Mouse (Mus musculus): ENCODE data around the gene Tmem209. TPM values are rescaled to one million over a fixed set of nuclear protein-coding genes. Genes with fewer than 3 reads are reported as not detected.
A peak's percentile ranks its signal among the peaks of the same experiment; 100 is the strongest.

The Tmem209 gene
- polyA plus RNA-seq, 1 experiment, result 45.9 TPM

DNA sequence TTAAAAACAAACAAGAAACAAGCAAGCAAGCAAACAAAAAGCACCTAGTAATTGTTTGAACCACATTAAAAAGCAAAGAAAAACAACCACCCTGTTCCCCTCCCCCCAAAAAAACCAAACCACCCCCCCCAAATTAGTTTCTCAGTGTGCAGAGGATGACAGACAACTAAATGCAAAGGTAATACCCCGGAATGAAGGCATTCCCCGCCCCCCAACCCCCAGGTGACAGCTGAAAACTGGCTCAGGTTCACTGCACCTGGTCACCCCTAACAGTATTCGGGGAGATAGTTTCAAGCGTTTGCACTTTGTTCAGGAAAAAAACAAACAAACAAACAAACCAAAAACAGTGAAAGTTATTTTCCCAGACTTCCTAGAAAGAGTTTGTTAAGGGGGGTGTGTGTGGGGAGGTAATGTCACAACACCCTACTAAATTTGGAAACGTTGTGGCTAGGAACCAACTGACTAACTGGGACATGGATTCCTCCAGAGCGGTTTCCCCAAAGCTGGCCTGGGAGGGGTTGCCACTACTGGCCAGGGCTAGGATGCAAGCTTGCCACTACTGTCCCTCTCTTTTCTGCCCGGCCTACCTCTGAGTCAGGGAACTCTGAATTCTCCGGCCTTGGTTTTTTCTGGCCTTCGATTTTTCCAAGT is 38.2 kb upstream of the Tmem209 start:
- peak; percentile 46 for DNase-seq (ENCODE audit: low read depth)
- TF ChIP-seq POLR2A (IDR thresholded peaks at IDR 0.05; ENCODE audit: borderline replicate concordance, extremely low read depth, insufficient read depth, insufficient read length, poor library complexity, severe bottlenecking) (no peak), CTCF (IDR thresholded peaks at IDR 0.05; ENCODE audit: borderline replicate concordance, extremely low read depth, insufficient read depth, insufficient read length) (no peak)

- peak; percentile 94 for DNase-seq (ENCODE audit: low read depth)
- TF ChIP-seq CTCF (IDR thresholded peaks at IDR 0.05; ENCODE audit: borderline replicate concordance, extremely low read depth, insufficient read depth, insufficient read length), result no peak
Measured at GRCm38 (mm10) chr6:30547274-30547645, 37.7 kb upstream of the Tmem209 start.

- TF ChIP-seq POLR2A (IDR thresholded peaks at IDR 0.05; ENCODE audit: borderline replicate concordance, extremely low read depth, insufficient read depth, insufficient read length, poor library complexity, severe bottlenecking), result no peak
- TF ChIP-seq CTCF (IDR thresholded peaks at IDR 0.05; ENCODE audit: borderline replicate concordance, extremely low read depth, insufficient read depth, insufficient read length), result no peak
- peak; percentile 90 for DNase-seq (ENCODE audit: low read depth)
Measured at GRCm38 (mm10) chr6:30546571-30547273, 37.1 kb upstream of the Tmem209 start.

DNA sequence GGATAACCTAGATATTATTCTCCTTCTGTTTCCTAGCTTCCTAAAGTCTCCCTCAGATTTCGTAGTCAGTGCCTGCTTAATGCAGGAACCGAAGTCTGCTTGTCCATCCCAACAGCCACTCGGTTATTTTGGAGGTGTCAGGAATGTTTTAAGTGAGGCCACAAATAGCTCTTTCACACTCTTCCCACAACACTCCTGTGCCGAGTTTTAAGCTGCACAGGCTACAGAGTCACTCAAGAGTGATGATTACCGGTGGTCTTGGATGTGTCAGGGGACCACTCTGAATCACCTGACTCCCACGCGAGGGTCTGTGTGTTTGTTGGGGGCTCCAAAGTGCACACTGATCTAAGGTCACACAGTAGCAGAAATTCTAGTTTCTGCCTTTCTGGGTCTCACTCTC is 36.1 kb upstream of the Tmem209 start:
- no peak for DNase-seq (ENCODE audit: low read depth)
- TF ChIP-seq CTCF (IDR thresholded peaks at IDR 0.05; ENCODE audit: borderline replicate concordance, extremely low read depth, insufficient read depth, insufficient read length), result no peak
- no peak for TF ChIP-seq POLR2A (IDR thresholded peaks at IDR 0.05; ENCODE audit: borderline replicate concordance, extremely low read depth, insufficient read depth, insufficient read length, poor library complexity, severe bottlenecking)

DNA sequence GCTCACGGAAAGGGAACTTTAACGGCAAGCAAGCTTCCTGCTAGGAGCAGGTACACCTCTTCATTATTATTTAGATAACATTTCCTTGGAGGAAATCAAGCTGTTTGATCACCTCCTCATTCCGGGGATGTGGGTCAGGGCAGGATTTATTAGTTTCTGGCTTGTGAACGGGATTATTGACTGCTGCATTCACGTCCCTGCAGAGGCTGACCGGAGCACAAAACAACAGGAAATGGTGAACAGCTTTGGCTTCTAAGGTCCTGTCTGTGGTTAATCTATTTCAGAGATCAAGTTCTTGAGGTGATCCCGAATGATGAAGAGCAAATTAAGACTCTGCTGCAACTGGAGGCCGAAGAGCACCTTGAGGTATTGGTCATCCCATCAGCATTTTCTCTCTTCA is 34.3 kb upstream of the Tmem209 start:
- DNase-seq (ENCODE audit: low read depth), result no peak
- TF ChIP-seq CTCF (IDR thresholded peaks at IDR 0.05; ENCODE audit: borderline replicate concordance, extremely low read depth, insufficient read depth, insufficient read length) (no peak), POLR2A (IDR thresholded peaks at IDR 0.05; ENCODE audit: borderline replicate concordance, extremely low read depth, insufficient read depth, insufficient read length, poor library complexity, severe bottlenecking) (no peak)

- peak; percentile 57 for DNase-seq (ENCODE audit: low read depth)
- no peak for TF ChIP-seq POLR2A (IDR thresholded peaks at IDR 0.05; ENCODE audit: borderline replicate concordance, extremely low read depth, insufficient read depth, insufficient read length, poor library complexity, severe bottlenecking)
Measured at GRCm38 (mm10) chr6:30543077-30543476, 33.5 kb upstream of the Tmem209 start.

- no peak for DNase-seq (ENCODE audit: low read depth)
- no peak for TF ChIP-seq POLR2A (IDR thresholded peaks at IDR 0.05; ENCODE audit: borderline replicate concordance, extremely low read depth, insufficient read depth, insufficient read length, poor library complexity, severe bottlenecking)
- TF ChIP-seq CTCF (IDR thresholded peaks at IDR 0.05; ENCODE audit: borderline replicate concordance, extremely low read depth, insufficient read depth, insufficient read length), result no peak
Measured at GRCm38 (mm10) chr6:30542277-30542676, 32.7 kb upstream of the Tmem209 start.

DNA sequence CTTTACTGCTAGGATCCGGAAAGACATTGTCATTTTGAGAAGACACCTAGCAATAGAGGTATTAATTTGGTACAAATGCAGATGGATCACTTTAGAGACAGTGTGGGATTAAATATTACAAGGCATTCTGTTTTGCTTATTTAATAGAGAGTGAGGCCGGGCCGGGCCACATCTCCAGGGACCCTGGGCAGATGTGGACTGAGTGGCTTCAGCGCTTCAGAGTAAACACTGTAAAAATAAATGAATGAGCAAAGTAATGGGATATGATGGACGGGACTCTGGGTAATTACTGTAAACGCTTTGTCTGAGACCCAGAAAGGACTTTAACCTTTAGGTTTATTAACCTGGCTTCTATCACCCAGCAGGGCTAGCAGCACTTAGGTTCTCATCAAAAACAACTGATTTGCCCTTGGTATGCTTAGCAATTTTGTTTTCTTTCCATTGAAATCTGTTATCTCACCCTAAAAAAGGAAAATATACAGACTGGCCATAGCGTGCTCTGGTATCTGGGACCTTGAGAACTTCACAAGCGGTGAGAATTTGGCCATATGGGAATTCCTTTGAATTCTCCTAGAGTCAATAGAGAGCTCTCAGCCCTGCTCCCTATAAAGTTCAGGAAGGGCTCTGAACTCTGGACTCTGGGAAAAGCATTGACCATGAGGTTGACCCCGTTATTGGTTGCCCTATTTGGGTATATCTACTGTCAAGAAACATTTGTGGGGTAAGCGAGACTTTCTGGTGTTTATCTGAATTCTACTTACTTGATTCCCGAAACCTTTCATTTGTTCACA is 31.6 kb upstream of the Tmem209 start, which contains the start of gene Cpa2:
TSS of gene Cpa2 (plus strand) at position 574 of the 791 bp plus-strand sequence.
- no peak for DNase-seq (ENCODE audit: low read depth)
- no peak for TF ChIP-seq POLR2A (IDR thresholded peaks at IDR 0.05; ENCODE audit: borderline replicate concordance, extremely low read depth, insufficient read depth, insufficient read length, poor library complexity, severe bottlenecking)
- TF ChIP-seq CTCF (IDR thresholded peaks at IDR 0.05; ENCODE audit: borderline replicate concordance, extremely low read depth, insufficient read depth, insufficient read length), result no peak

DNA sequence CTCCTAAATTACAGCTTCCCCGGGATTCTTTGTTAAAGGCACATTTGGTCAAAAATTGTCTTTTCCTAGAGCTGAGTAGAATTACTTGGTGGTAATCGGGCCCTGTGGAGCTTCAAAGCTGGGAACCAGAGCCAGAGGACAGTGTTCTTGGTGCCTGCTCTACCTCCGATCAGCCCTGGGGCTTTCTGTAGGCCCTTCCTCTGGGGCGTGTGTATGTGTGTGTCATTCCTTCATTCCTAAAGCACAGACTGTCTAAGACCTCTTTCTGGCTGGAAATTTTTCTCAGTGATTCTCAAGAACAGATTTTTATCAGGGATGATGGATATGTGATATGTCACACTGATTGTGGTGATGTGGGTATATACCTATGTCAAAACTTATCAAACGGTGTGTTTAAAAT is 29.2 kb upstream of the Tmem209 start:
- DNase-seq (ENCODE audit: low read depth), result no peak
- TF ChIP-seq CTCF (IDR thresholded peaks at IDR 0.05; ENCODE audit: borderline replicate concordance, extremely low read depth, insufficient read depth, insufficient read length) (no peak), POLR2A (IDR thresholded peaks at IDR 0.05; ENCODE audit: borderline replicate concordance, extremely low read depth, insufficient read depth, insufficient read length, poor library complexity, severe bottlenecking) (no peak)

DNA sequence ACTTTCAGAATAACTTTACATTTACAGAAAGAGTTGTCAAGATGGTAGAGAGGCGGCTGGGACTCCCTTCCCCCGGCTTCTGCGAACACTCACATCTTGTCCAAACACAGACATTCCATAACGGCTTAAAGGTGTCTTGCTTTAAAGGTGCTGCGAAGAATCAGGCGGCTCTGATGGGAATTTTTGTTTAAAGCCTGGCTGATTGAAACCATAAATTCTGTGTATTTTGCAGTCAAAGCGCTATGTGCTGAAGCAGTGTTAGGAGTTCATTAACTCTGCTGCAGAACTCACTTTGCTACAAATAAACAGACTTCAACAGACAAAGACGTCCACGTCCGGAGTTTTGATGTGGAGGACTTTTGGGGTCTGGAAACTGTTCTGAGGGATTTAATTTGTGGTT is 28.7 kb upstream of the Tmem209 start:
- TF ChIP-seq CTCF (IDR thresholded peaks at IDR 0.05; ENCODE audit: borderline replicate concordance, extremely low read depth, insufficient read depth, insufficient read length), result no peak
- TF ChIP-seq POLR2A (IDR thresholded peaks at IDR 0.05; ENCODE audit: borderline replicate concordance, extremely low read depth, insufficient read depth, insufficient read length, poor library complexity, severe bottlenecking), result no peak
- DNase-seq (ENCODE audit: low read depth), result no peak

DNA sequence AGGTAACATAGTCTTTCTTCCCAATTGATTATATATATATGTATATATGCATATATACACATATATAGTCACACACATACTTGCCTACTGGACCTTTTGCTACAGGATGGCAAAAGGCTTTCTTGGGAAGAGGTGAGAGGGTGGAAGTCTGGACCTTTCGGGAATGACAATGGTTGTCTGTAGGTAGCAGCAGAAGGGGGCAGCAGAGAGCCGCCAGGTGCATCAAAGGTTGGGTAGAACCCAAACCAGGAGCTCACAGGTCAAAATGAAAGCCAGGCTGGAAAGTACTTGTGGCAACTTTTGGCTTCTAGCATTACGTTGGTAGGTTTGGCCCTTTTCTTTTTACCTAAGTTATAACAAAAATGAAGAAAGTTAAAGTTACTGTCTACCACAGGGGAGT is 25.8 kb upstream of the Tmem209 start:
- peak; percentile 35 for DNase-seq (ENCODE audit: low read depth)
- TF ChIP-seq POLR2A (IDR thresholded peaks at IDR 0.05; ENCODE audit: borderline replicate concordance, extremely low read depth, insufficient read depth, insufficient read length, poor library complexity, severe bottlenecking), result no peak
- peak; percentile 39; the same call in 1 of the 2 replicates for TF ChIP-seq CTCF (IDR thresholded peaks at IDR 0.05; ENCODE audit: borderline replicate concordance, extremely low read depth, insufficient read depth, insufficient read length)
